Mouse (Mus musculus) C2C12 (cell line): ENCODE data around the gene Rhoa.

Source experiments
- CEBPB ChIP-seq: IDR thresholded peaks from one replicate; pipeline ENCODE4 v1.6.1; 2011; ENCODE audit warnings: low read depth, mild to moderate bottlenecking, control low read depth, moderate library complexity
- CTCF ChIP-seq: IDR thresholded peaks from one replicate; pipeline ENCODE4 v1.5.1; 2011; ENCODE audit not compliant: control insufficient read depth, insufficient read depth, insufficient read length
- MAX ChIP-seq: IDR thresholded peaks from one replicate; pipeline ENCODE4 v1.6.1; 2011; ENCODE audit warnings: mild to moderate bottlenecking, control low read depth
- MYOD1 ChIP-seq: IDR thresholded peaks from one replicate; pipeline ENCODE4 v1.6.1; 2011; ENCODE audit warnings: low read depth; ENCODE audit not compliant: control insufficient read depth, insufficient read length
- USF1 ChIP-seq: IDR thresholded peaks from one replicate; pipeline ENCODE4 v1.6.1; 2011; ENCODE audit warnings: low read depth, mild to moderate bottlenecking, control low read depth, moderate library complexity

DNA sequence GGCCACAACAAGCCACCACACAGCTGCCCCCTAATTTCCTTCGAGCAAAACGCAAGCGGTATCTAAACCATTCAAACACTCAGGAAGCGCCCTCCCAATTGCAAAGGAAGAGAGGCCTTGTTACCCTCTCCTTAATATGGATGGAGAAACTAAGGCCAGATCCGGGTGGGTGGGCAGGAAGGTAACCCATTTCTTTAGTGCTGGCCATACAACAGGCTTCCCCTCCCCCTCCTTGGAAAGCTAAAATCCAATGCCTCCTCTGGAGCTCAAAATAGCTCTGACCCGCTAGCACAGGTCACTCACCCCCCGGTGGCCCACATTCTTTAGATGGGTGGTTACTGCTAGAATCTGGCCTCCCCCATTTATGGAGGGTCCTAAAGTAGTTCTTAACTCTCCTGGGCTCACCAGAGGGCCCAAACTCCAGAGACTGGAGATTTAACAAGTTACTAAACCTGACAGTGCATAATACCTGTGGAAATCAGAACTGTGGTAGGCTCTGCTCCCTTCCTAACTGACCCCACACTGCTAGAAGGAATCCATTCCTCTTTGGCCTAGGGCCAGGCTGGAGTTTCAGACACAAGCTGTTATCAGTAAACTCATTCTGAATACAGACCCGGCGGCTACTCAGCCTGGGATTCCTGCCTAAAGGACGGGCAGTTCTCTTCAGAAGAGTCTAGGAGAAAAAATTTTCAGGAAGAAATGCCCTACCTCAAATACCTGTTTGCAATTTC lies 41.6 kb upstream of the Rhoa start:
- TF ChIP-seq CTCF (no peak), MYOD1 (no peak), USF1 (no peak), MAX (no peak), CEBPB (no peak)
